Mouse (Mus musculus): Measurements from ENCODE around the gene Slc26a3.

The Slc26a3 gene

GRCm38 (mm10) chr12:31521371-31521770 lies 130.7 kb downstream of the Slc26a3 start:
- no peak for DNase-seq
